Mouse (Mus musculus) thymus, postnatal 10 days (tissue): ENCODE data around the gene Rheb.
A peak's percentile ranks its signal among the peaks of the same experiment; 100 is the strongest.
"Not testable (repeated sequence)": the region's sequence is repeated elsewhere in the genome, so short reads cannot be mapped to it uniquely, and the experiment has no call there.

Experiments
- DNase-seq, 2 experiments: peaks; one replicate each; pipeline ENCODE4 v3.0.0; 2021; ENCODE audit warnings: low spot score in 2 of 2

Rheb gene

GRCm38 (mm10) chr5:24842274-24843102 lies at the start of gene Rheb:
Rheb (minus strand) TSS chr5:24842624.
- DNase-seq = peak; percentile 98 to 99

- no peak for DNase-seq
These were observed 47.4 kb upstream of the Rheb start for GRCm38 (mm10) chr5:24889860-24890259.

GRCm38 (mm10) chr5:24888874-24889591 lies 46.6 kb upstream of the Rheb start:
- DNase-seq = no peak

GRCm38 (mm10) chr5:24887271-24887670 lies 44.8 kb upstream of the Rheb start:
- DNase-seq = no peak

- DNase-seq = no peak
These were observed 36.3 kb upstream of the Rheb start for GRCm38 (mm10) chr5:24878713-24879112.

GRCm38 (mm10) chr5:24877836-24878624 lies 35.6 kb upstream of the Rheb start:
- DNase-seq = no peak

GRCm38 (mm10) chr5:24876653-24877052 lies 34.2 kb upstream of the Rheb start:
- DNase-seq = no peak

- no peak for DNase-seq
These were observed 31.7 kb upstream of the Rheb start for GRCm38 (mm10) chr5:24874111-24874510.

- DNase-seq = no peak
These were observed 30.8 kb upstream of the Rheb start for GRCm38 (mm10) chr5:24873221-24873620.

- DNase-seq = no peak
These were observed 28.9 kb upstream of the Rheb start for GRCm38 (mm10) chr5:24871276-24871675.

GRCm38 (mm10) chr5:24869796-24870289 lies 27.4 kb upstream of the Rheb start:
- DNase-seq = no peak

GRCm38 (mm10) chr5:24863804-24864203 lies 21.4 kb upstream of the Rheb start:
- no peak for DNase-seq

GRCm38 (mm10) chr5:24861449-24861930 lies 19.1 kb upstream of the Rheb start:
- no peak for DNase-seq

GRCm38 (mm10) chr5:24860635-24861448 lies 18.4 kb upstream of the Rheb start:
- no peak for DNase-seq

- no peak for DNase-seq
These were observed 17.5 kb upstream of the Rheb start for GRCm38 (mm10) chr5:24859771-24860540.

- DNase-seq = no peak
These were observed 12.6 kb upstream of the Rheb start for GRCm38 (mm10) chr5:24854827-24855600.

- DNase-seq = no peak
These were observed 11.8 kb upstream of the Rheb start for GRCm38 (mm10) chr5:24854256-24854655.

GRCm38 (mm10) chr5:24848261-24848660 lies 5.8 kb upstream of the Rheb start:
- not testable (repeated sequence) for DNase-seq

GRCm38 (mm10) chr5:24843841-24844240 lies 1.4 kb upstream of the Rheb start:
- DNase-seq = peak in 1 of 2 experiments; percentile 11
